Mouse (Mus musculus): Measurements from ENCODE around the gene Spo11. TPM values are rescaled to one million over a fixed set of nuclear protein-coding genes. Genes with fewer than 3 reads are reported as not detected.

Gene Spo11
- polyA plus RNA-seq, 1 experiment from 2014 or later, result not detected

DNA sequence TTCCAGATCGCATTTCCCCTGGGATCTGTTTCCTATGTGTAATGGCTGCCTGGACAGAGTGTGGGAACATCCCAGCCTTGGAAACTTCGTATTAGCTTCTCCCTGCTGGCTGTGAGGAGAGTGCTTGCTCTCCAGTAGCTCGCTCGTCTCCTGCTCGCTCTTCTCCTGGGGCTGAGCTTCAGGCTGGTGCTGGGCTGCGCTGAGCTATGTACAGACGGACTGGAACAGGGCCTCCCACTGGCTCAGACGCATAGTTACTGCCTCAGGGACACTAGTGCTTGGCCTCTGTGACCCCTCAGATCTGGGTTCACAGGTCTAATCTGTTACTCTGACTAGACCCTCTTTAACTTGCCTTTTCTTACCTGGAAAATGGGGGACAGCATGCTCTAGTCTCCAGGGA is 46.9 kb downstream of the Spo11 start:
- Histone ChIP-seq H3K4me1 (replicated peaks) (peaks cover 84% of the 10 kb centered on the region), H3K27me3 (no peaks in the 10 kb centered on the region), H3K4me3 (peak overlapping the region; percentile 81), H3K36me3 (peaks cover 15% of the 10 kb centered on the region; the same call in 1 of the 2 replicates), H3K9ac (peak overlapping the region; percentile 73), H3K4me2 (peak overlapping the region; percentile 77), H3K9me3 (replicated peaks) (no peaks in the 10 kb centered on the region), H3K27ac (peak overlapping the region; percentile 47)
- ATAC-seq (replicated peaks; ENCODE audit: insufficient number of reproducible peaks, insufficient read depth, low FRiP score, low read depth), result no peak
- 63% methylated on average over 8 of the region's 8 CpGs for WGBS

- H3K9me3 ChIP-seq (replicated peaks), result no peaks in the 10 kb centered on the region
- peak overlapping the region; percentile 47 for H3K27ac ChIP-seq
- peak overlapping the region; percentile 81 for H3K4me3 ChIP-seq
- peaks cover 15% of the 10 kb centered on the region; the same call in 1 of the 2 replicates for H3K36me3 ChIP-seq
- peaks cover 84% of the 10 kb centered on the region for H3K4me1 ChIP-seq (replicated peaks)
- H3K4me2 ChIP-seq, result peak overlapping the region; percentile 77
- no peaks in the 10 kb centered on the region for H3K27me3 ChIP-seq
- 18% methylated on average over 4 of the region's 4 CpGs for WGBS
- no peak for ATAC-seq (replicated peaks; ENCODE audit: insufficient number of reproducible peaks, insufficient read depth, low FRiP score, low read depth)
- H3K9ac ChIP-seq, result peak overlapping the region; percentile 73; the same call in 1 of the 2 replicates
Measured at GRCm38 (mm10) chr2:173024938-173025337, 47.4 kb downstream of the Spo11 start.

GRCm38 (mm10) chr2:173026286-173026685 is 48.8 kb downstream of the Spo11 start:
- peaks cover 19% of the 10 kb centered on the region; the same call in 1 of the 2 replicates for H3K36me3 ChIP-seq
- no peak for ATAC-seq (replicated peaks; ENCODE audit: insufficient number of reproducible peaks, insufficient read depth, low FRiP score, low read depth)
- H3K9ac ChIP-seq, result peak overlapping the region; percentile 36
- WGBS, result 51% methylated on average over 5 of the region's 5 CpGs
- no peaks in the 10 kb centered on the region for H3K9me3 ChIP-seq (replicated peaks)
- no peaks in the 10 kb centered on the region for H3K27me3 ChIP-seq
- peak overlapping the region; percentile 52 for H3K27ac ChIP-seq
- H3K4me1 ChIP-seq (replicated peaks), result peaks cover 88% of the 10 kb centered on the region
- H3K4me2 ChIP-seq, result peak overlapping the region; percentile 77
- H3K4me3 ChIP-seq, result peak overlapping the region; percentile 81

DNA sequence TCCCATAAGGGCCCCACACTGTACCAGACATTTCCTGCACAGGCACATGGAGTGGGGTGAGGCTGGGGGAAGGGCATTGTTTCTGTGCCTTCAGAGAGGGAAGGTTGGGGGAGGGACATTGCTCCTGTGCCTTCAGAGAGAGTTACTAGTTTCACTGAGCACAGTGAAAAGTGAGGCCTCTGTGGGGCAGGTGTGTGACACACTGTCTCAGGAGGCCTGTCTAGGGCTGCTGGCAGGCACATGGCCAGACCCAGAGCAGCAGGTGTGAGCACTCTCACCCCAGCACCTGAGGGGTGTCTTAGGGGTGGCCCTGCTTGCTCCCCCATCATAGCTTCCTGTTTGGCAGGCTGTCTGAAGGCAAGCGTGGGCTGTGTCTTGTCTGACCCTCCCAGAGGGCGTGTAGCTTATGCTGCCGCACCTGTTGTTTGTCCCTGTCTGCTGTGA is 49.2 kb downstream of the Spo11 start:
- H3K36me3 ChIP-seq, result peaks cover 23% of the 10 kb centered on the region; the same call in 1 of the 2 replicates
- no peaks in the 10 kb centered on the region for H3K9me3 ChIP-seq (replicated peaks)
- peak overlapping the region; percentile 77 for H3K4me2 ChIP-seq
- 48% methylated on average over 3 of the region's 3 CpGs for WGBS
- H3K27ac ChIP-seq, result peak overlapping the region; percentile 52
- no peaks in the 10 kb centered on the region for H3K27me3 ChIP-seq
- peak overlapping the region; percentile 81; the same call in 1 of the 2 replicates for H3K4me3 ChIP-seq
- peak overlapping the region; percentile 36 for H3K9ac ChIP-seq
- ATAC-seq (replicated peaks; ENCODE audit: insufficient number of reproducible peaks, insufficient read depth, low FRiP score, low read depth), result no peak
- H3K4me1 ChIP-seq (replicated peaks), result peaks cover 87% of the 10 kb centered on the region

DNA sequence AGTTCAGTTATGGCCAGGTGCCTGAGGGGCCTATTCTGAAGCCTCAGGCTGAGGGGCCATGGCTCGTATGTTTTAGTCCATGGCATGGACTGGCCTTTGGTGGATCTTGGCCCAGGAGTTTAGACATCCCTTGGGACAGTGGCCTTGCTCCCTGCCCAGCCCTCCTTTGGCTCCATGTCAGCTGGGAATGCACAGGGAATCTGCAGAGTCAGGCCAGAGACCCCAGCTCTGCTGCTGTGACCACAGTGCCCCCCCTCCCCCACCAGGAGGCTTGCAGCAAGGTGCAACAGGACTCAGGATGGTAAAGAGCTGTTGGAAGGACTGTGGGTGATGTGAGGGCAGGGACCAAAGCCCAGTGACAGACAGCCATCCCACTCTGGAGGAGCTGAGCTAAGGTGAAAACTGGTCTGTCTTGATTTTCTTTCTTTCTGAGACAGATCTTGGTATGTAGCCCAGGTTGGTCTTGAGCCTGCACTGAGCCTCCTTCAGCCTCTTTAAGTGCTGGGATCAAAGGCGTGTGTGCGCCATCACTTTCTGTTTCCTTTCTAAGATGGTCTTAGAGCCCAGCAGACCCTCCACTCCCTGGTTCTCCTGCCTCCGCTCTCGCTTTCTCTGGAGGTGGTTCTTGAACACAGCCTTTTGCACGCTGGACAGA is 49.8 kb downstream of the Spo11 start:
- 79% methylated on average over 6 of the region's 6 CpGs for WGBS
- Histone ChIP-seq H3K9me3 (replicated peaks) (no peaks in the 10 kb centered on the region), H3K9ac (peak overlapping the region; percentile 5; the same call in 1 of the 2 replicates), H3K27me3 (no peaks in the 10 kb centered on the region), H3K4me2 (peak overlapping the region; percentile 77), H3K4me3 (peak overlapping the region; percentile 81; the same call in 1 of the 2 replicates), H3K36me3 (peaks cover 29% of the 10 kb centered on the region; the same call in 1 of the 2 replicates), H3K4me1 (replicated peaks) (peaks cover 87% of the 10 kb centered on the region), H3K27ac (peak overlapping the region; percentile 52)
- ATAC-seq (replicated peaks; ENCODE audit: insufficient number of reproducible peaks, insufficient read depth, low FRiP score, low read depth), result no peak

GRCm38 (mm10) chr2:173027824-173028495 is 50.5 kb downstream of the Spo11 start:
- Histone ChIP-seq H3K27me3 (no peaks in the 10 kb centered on the region), H3K4me1 (replicated peaks) (peaks cover 83% of the 10 kb centered on the region), H3K4me2 (peak overlapping the region; percentile 77), H3K9ac (peak overlapping the region; percentile 34), H3K9me3 (replicated peaks) (no peaks in the 10 kb centered on the region), H3K4me3 (no peak overlapping the region), H3K36me3 (peaks cover 35% of the 10 kb centered on the region), H3K27ac (peak overlapping the region; percentile 52)
- 46% methylated on average over 4 of the region's 4 CpGs for WGBS
- ATAC-seq (replicated peaks; ENCODE audit: insufficient number of reproducible peaks, insufficient read depth, low FRiP score, low read depth), result 0 out of 2 replicates have a peak, but pooled peaks have one; percentile 5

GRCm38 (mm10) chr2:173028508-173029031 is 51.1 kb downstream of the Spo11 start:
- Histone ChIP-seq H3K4me1 (replicated peaks) (peaks cover 84% of the 10 kb centered on the region), H3K27me3 (no peaks in the 10 kb centered on the region), H3K4me3 (no peak overlapping the region), H3K9me3 (replicated peaks) (no peaks in the 10 kb centered on the region), H3K27ac (peak overlapping the region; percentile 52; the same call in 1 of the 2 replicates), H3K36me3 (peaks cover 41% of the 10 kb centered on the region), H3K4me2 (peak overlapping the region; percentile 77), H3K9ac (no peak overlapping the region)
- ATAC-seq (replicated peaks; ENCODE audit: insufficient number of reproducible peaks, insufficient read depth, low FRiP score, low read depth), result no peak
- WGBS, result 81% methylated on average over 3 of the region's 3 CpGs

GRCm38 (mm10) chr2:173030591-173031338 is 53.3 kb downstream of the Spo11 start:
- Histone ChIP-seq H3K4me1 (replicated peaks) (peaks cover 80% of the 10 kb centered on the region), H3K9me3 (replicated peaks) (no peaks in the 10 kb centered on the region), H3K36me3 (peaks cover 50% of the 10 kb centered on the region), H3K27ac (peak overlapping the region; percentile 8; the same call in 1 of the 2 replicates), H3K9ac (no peak overlapping the region), H3K4me2 (no peak overlapping the region), H3K4me3 (no peak overlapping the region), H3K27me3 (no peaks in the 10 kb centered on the region)
- ATAC-seq (replicated peaks; ENCODE audit: insufficient number of reproducible peaks, insufficient read depth, low FRiP score, low read depth), result no peak
- WGBS, result 49% methylated on average over 12 of the region's 12 CpGs

- H3K27ac ChIP-seq, result no peak overlapping the region
Measured at GRCm38 (mm10) chr2:173033531-173033930, 56.0 kb downstream of the Spo11 start.

GRCm38 (mm10) chr2:173034998-173035397 is 57.5 kb downstream of the Spo11 start:
- H3K36me3 ChIP-seq, result peaks cover 40% of the 10 kb centered on the region
- WGBS, result 22% methylated on average over 4 of the region's 4 CpGs
- no peak overlapping the region for H3K4me3 ChIP-seq
- H3K27me3 ChIP-seq, result no peaks in the 10 kb centered on the region
- peaks cover 44% of the 10 kb centered on the region for H3K4me1 ChIP-seq (replicated peaks)
- no peak overlapping the region for H3K4me2 ChIP-seq
- H3K9ac ChIP-seq, result no peak overlapping the region
- no peaks in the 10 kb centered on the region for H3K9me3 ChIP-seq (replicated peaks)
- no peak for ATAC-seq (replicated peaks; ENCODE audit: insufficient number of reproducible peaks, insufficient read depth, low FRiP score, low read depth)
- no peak overlapping the region for H3K27ac ChIP-seq

More at GRCm38 (mm10) chr2:173033531-173033930, 56.0 kb downstream of the Spo11 start:
- Histone ChIP-seq H3K27me3 (no peaks in the 10 kb centered on the region), H3K4me2 (no peak overlapping the region), H3K9me3 (replicated peaks) (no peaks in the 10 kb centered on the region), H3K4me3 (no peak overlapping the region), H3K36me3 (peaks cover 42% of the 10 kb centered on the region), H3K9ac (no peak overlapping the region), H3K4me1 (replicated peaks) (peaks cover 58% of the 10 kb centered on the region)
- ATAC-seq (replicated peaks; ENCODE audit: insufficient number of reproducible peaks, insufficient read depth, low FRiP score, low read depth), result no peak
- WGBS, result 92% methylated on average over 13 of the region's 13 CpGs

GRCm38 (mm10) chr2:173035653-173036052 is 58.2 kb downstream of the Spo11 start:
- H3K4me2 ChIP-seq, result no peak overlapping the region
- no peak overlapping the region for H3K27ac ChIP-seq
- peaks cover 38% of the 10 kb centered on the region for H3K36me3 ChIP-seq
- no peaks in the 10 kb centered on the region for H3K9me3 ChIP-seq (replicated peaks)
- no peak overlapping the region for H3K9ac ChIP-seq
- peaks cover 38% of the 10 kb centered on the region for H3K4me1 ChIP-seq (replicated peaks)
- H3K4me3 ChIP-seq, result no peak overlapping the region
- no peaks in the 10 kb centered on the region for H3K27me3 ChIP-seq
- no peak for ATAC-seq (replicated peaks; ENCODE audit: insufficient number of reproducible peaks, insufficient read depth, low FRiP score, low read depth)
- WGBS, result 87% methylated on average over 5 of the region's 5 CpGs
